Mouse (Mus musculus) liver, adult 2 months (tissue): Measurements from ENCODE around the gene Ube2c.

Experiments
- CTCF ChIP-seq: fragments of 200-500 bp; IDR thresholded peaks from 2 replicates; pipeline ENCODE4 v1.5.1; 2011; ENCODE audit warnings: low read depth, low read length, control low read depth
- POLR2A ChIP-seq: fragments of 200-500 bp; IDR thresholded peaks from 2 replicates; pipeline ENCODE4 v1.6.1; 2011; ENCODE audit warnings: low read length, control low read depth; ENCODE audit not compliant: insufficient read depth; ENCODE audit errors: extremely low read depth

GRCm38 (mm10) chr2:164748991-164749390 is 20.7 kb upstream of the Ube2c start:
- no peak for TF ChIP-seq CTCF
- no peak for TF ChIP-seq POLR2A
